Mouse (Mus musculus): ENCODE data around the gene Tmem235.

GRCm38 (mm10) chr11:117823411-117823810, 37.1 kb upstream of the Tmem235 start:
- no peak for TF ChIP-seq POLR2A (IDR thresholded peaks at IDR 0.05; ENCODE audit: insufficient read length, low read depth)
- no peak for TF ChIP-seq MAX (IDR thresholded peaks at IDR 0.05; ENCODE audit: low read depth)
- TF ChIP-seq POLR2AphosphoS2 (IDR thresholded peaks at IDR 0.05; ENCODE audit: insufficient read length, low read depth), result no peak
- TF ChIP-seq TCF12 (IDR thresholded peaks at IDR 0.05; ENCODE audit: insufficient read depth, poor library complexity, severe bottlenecking), result no peak
- TF ChIP-seq USF1 (IDR thresholded peaks at IDR 0.05; ENCODE audit: low read depth), result no peak

All from myocyte (in vitro differentiated cells).